Mouse (Mus musculus) MEL (cell line): ENCODE results near the gene Dirc2.

ENCODE experiments used
- CHD1 ChIP-seq: IDR thresholded peaks from 2 replicates; pipeline ENCODE4 v1.6.1; 2012; ENCODE audit warnings: low read depth, mild to moderate bottlenecking, inconsistent platforms, low read length, improper control_type of control experiment
- HCFC1 ChIP-seq: IDR thresholded peaks from 2 replicates; pipeline ENCODE4 v1.6.1; 2012; ENCODE audit warnings: low read depth, mild to moderate bottlenecking, inconsistent platforms, low read length, improper control_type of control experiment, moderate library complexity
- NRF1 ChIP-seq: IDR thresholded peaks from 2 replicates; pipeline ENCODE4 v1.6.1; 2014; ENCODE audit warnings: low read depth, mild to moderate bottlenecking, inconsistent platforms, low read length, improper control_type of control experiment, moderate library complexity; ENCODE audit not compliant: poor library complexity, insufficient read depth, severe bottlenecking
- POLR2A ChIP-seq, 2 experiments: IDR thresholded peaks; 2 replicates each; pipeline ENCODE4 v1.6.1; 2011 to 2012; ENCODE audit warnings: low read length in 2 of 2, mild to moderate bottlenecking in 2 of 2, control low read depth in 1 of 2, improper control_type of control experiment in 1 of 2, low read depth in 1 of 2, moderate library complexity in 1 of 2; ENCODE audit not compliant: control insufficient read depth in 1 of 2, insufficient read depth in 1 of 2, poor library complexity in 1 of 2
- RAD21 ChIP-seq: IDR thresholded peaks from 2 replicates; pipeline ENCODE4 v1.6.1; 2011; ENCODE audit warnings: mild to moderate bottlenecking, low read depth, low read length, improper control_type of control experiment
- SMC3 ChIP-seq: IDR thresholded peaks from 2 replicates; pipeline ENCODE4 v1.6.1; 2011; ENCODE audit warnings: low read depth, low read length, improper control_type of control experiment
- USF2 ChIP-seq, 2 experiments: IDR thresholded peaks; 2 replicates each; pipeline ENCODE4 v1.6.1; 2011 to 2012; ENCODE audit warnings: improper control_type of control experiment in 2 of 2, low read length in 2 of 2, borderline replicate concordance in 1 of 2, inconsistent platforms in 1 of 2, low read depth in 1 of 2, mild to moderate bottlenecking in 1 of 2; ENCODE audit not compliant: insufficient read depth in 1 of 2

GRCm38 (mm10) chr16:35694250-35694846 lies 74.8 kb downstream of the Dirc2 start:
- no peak for TF ChIP-seq NRF1
- no peak for TF ChIP-seq RAD21
- TF ChIP-seq SMC3: no peak
- no peak for TF ChIP-seq CHD1
- TF ChIP-seq USF2 (IDR thresholded peaks at IDR 0.05; ENCODE audit: borderline replicate concordance in 1 of 2, insufficient read depth in 1 of 2, low read depth in 1 of 2, low read length in 2 of 2): no peak
- no peak for TF ChIP-seq POLR2A (IDR thresholded peaks at IDR 0.05; ENCODE audit: control insufficient read depth in 1 of 2, insufficient read depth in 1 of 2, low read depth in 1 of 2, low read length in 2 of 2, poor library complexity in 1 of 2)
- TF ChIP-seq HCFC1: no peak
